Mouse (Mus musculus) layer of hippocampus, postnatal 14 days (tissue): ENCODE results near the gene Scamp3. TPM values are rescaled to one million over a fixed set of nuclear protein-coding genes. Genes with fewer than 3 reads are reported as not detected.
"Not testable (repeated sequence)": the region's sequence is repeated elsewhere in the genome, so short reads cannot be mapped to it uniquely, and the experiment has no call there.

Experiments used
- DNase-seq, 2 experiments: peaks; one replicate each; pipeline ENCODE4 v3.0.0; 2021 to 2022; ENCODE audit warnings: low spot score in 2 of 2, mixed read lengths in 1 of 2
- total RNA-seq, 2 experiments: library from RNA; stranded (reverse); gene quantifications; 2 replicates each; pipeline ENCODE4 v1.2.3; 2021

Gene Scamp3
- total RNA-seq, 2 experiments from 2014 or later = 74.5 to 75.6 TPM

- DNase-seq = no peak
Measured at GRCm38 (mm10) chr3:89193853-89194252, 16.6 kb downstream of the Scamp3 start.

GRCm38 (mm10) chr3:89195979-89196877, 19.0 kb downstream of the Scamp3 start:
- peak; percentile 73 to 84 for DNase-seq

- DNase-seq = no peak
Measured at GRCm38 (mm10) chr3:89199839-89200238, 22.6 kb downstream of the Scamp3 start.

GRCm38 (mm10) chr3:89202253-89203141, 25.2 kb downstream of the Scamp3 start, which contains the start of gene Gba:
Gene Gba (plus strand): TSS chr3:89202928.
- peak; percentile 84 to 91 for DNase-seq

GRCm38 (mm10) chr3:89203142-89203514, 25.9 kb downstream of the Scamp3 start:
- DNase-seq = no peak

- no peak for DNase-seq
Measured at GRCm38 (mm10) chr3:89206079-89206478, 28.8 kb downstream of the Scamp3 start.

GRCm38 (mm10) chr3:89206695-89207094, 29.4 kb downstream of the Scamp3 start:
- no peak for DNase-seq

- no peak for DNase-seq
Measured at GRCm38 (mm10) chr3:89208075-89208657, 30.9 kb downstream of the Scamp3 start.

GRCm38 (mm10) chr3:89208736-89209135, 31.5 kb downstream of the Scamp3 start:
- no peak for DNase-seq

GRCm38 (mm10) chr3:89209731-89210130, 32.5 kb downstream of the Scamp3 start:
- DNase-seq = no peak

- DNase-seq = no peak
Measured at GRCm38 (mm10) chr3:89210162-89210561, 32.9 kb downstream of the Scamp3 start.

GRCm38 (mm10) chr3:89210731-89211130, 33.5 kb downstream of the Scamp3 start:
- DNase-seq = no peak

GRCm38 (mm10) chr3:89213803-89214530, 36.7 kb downstream of the Scamp3 start:
- peak; percentile 91 to 93 for DNase-seq

GRCm38 (mm10) chr3:89214681-89215411, 37.6 kb downstream of the Scamp3 start, which contains the start of gene Thbs3:
Gene Thbs3 (plus strand): TSS chr3:89215180.
- DNase-seq = no peak

- peak; percentile 86 to 90 for DNase-seq
Measured at GRCm38 (mm10) chr3:89215853-89216252, 38.6 kb downstream of the Scamp3 start.

- DNase-seq = not testable (repeated sequence)
Measured at GRCm38 (mm10) chr3:89216407-89216806, 39.1 kb downstream of the Scamp3 start.

- no peak for DNase-seq
Measured at GRCm38 (mm10) chr3:89218271-89218670, 41.0 kb downstream of the Scamp3 start.

- DNase-seq = no peak
Measured at GRCm38 (mm10) chr3:89219546-89219945, 42.3 kb downstream of the Scamp3 start.

GRCm38 (mm10) chr3:89221167-89221566, 43.9 kb downstream of the Scamp3 start:
- no peak for DNase-seq

GRCm38 (mm10) chr3:89224796-89225195, 47.5 kb downstream of the Scamp3 start:
- DNase-seq = no peak
